Comparison of ENCODE assay signal across 12 mouse cellular contexts in the genomic region with DNA sequence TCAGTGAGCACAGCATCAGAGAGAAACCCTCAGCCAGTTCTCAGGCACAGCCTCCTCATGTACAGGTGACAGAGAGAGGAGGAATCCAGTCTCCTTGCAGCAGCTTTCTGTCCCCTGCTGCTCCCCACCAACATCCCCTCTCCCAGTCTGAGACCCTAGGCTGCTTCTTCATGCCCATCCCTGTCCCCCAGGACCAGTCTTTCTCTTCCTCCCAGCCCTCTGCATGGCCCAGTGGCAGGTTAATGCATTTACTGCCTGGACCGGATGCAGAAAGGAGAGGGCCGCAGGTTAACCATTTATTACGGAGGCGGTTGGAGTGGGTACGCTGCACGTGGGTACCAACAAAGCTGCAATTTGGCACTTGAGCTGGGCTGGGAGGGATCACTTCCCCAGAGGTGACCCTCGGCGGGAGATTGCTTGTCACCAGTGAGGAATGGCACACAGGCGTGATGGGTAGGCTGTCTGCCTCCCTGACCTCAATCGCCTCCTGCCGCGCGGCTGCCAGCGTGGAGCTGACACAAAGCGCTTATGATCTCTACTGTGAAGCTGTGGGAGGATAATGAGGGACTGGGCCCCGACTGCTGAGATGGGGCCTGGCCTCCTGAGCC. TPM values are rescaled to one million over a fixed set of nuclear protein-coding genes. Genes with fewer than 3 reads are reported as not detected.
DNase-seq lines count a peak whose midpoint lies in the region; ATAC-seq and TF ChIP-seq lines count a peak whose summit lies in the region.
"Had no signal": no experiment of that assay in that cellular context is flagged by ENCODE, and none has a peak within 500 bp of the region (broad histone marks: within the 10 kb centered on the region; RNA-seq: fewer than 3 reads in every experiment).

No protein-coding gene starts in this region.

- no peak overlapping the region for H3K4me3 ChIP-seq in midbrain, embryonic 16.5 days (ENCODE audit: low read depth, low read length)
- H3K4me3 ChIP-seq: myocyte had no signal

- peak; percentile 57; the same call in 1 of the 2 replicates for ATAC-seq in midbrain, embryonic 16.5 days

- H3K9me3 ChIP-seq in midbrain, embryonic 16.5 days (replicated peaks; ENCODE audit: control insufficient read depth, low read length, poor library complexity, severe bottlenecking) = no peaks in the 10 kb centered on the region

- peak overlapping the region; percentile 52 for H3K9ac ChIP-seq in midbrain, embryonic 16.5 days (ENCODE audit: low read depth, low read length)
- H3K9ac ChIP-seq: lung, embryonic 14.5 days had no signal

- DNase-seq in Muller cell, postnatal 12 days (ENCODE audit: inconsistent ontology term) = peak; percentile 83
- DNase-seq in brain, embryonic 14.5 days (ENCODE audit: low read depth) = peak; percentile 77
- DNase-seq in heart, postnatal 4 days = peak; percentile 45
- DNase-seq in right cerebral cortex, postnatal 25 days = no peak
- DNase-seq in left cerebral cortex, adult 8-10 months (ENCODE audit: low spot score in 2 of 2) = no peak
- DNase-seq in yolk sac, embryonic 10.5 days (ENCODE audit: low spot score) = no peak
- DNase-seq: lung, embryonic 14.5 days had no signal

- peaks cover 12% of the 10 kb centered on the region for H3K4me1 ChIP-seq in midbrain, embryonic 16.5 days (ENCODE audit: control insufficient read depth, insufficient read depth, low read length)

- WGBS in midbrain, embryonic 16.5 days = 12% methylated on average over 16 of the region's 16 CpGs

- no peaks in the 10 kb centered on the region for H3K27me3 ChIP-seq in midbrain, embryonic 16.5 days (ENCODE audit: control insufficient read depth, insufficient read depth, low read depth, low read length)

- TF ChIP-seq POLR2A in brain, embryonic 14.5 days (IDR thresholded peaks at IDR 0.05; ENCODE audit: borderline replicate concordance, extremely low read depth, insufficient read depth, insufficient read length, poor library complexity, severe bottlenecking) = no peak

- TF ChIP-seq CTCF in brain, embryonic 14.5 days (IDR thresholded peaks at IDR 0.05; ENCODE audit: borderline replicate concordance, extremely low read depth, insufficient read depth, insufficient read length) = no peak

- no peaks in the 10 kb centered on the region for H3K36me3 ChIP-seq in midbrain, embryonic 16.5 days (ENCODE audit: control insufficient read depth, insufficient read depth, low read length)

- H3K4me2 ChIP-seq in midbrain, embryonic 16.5 days (ENCODE audit: low read length) = no peak overlapping the region
- H3K4me2 ChIP-seq: lung, embryonic 14.5 days had no signal

- H3K27ac ChIP-seq in midbrain, embryonic 16.5 days (ENCODE audit: low read length) = peak overlapping the region; percentile 76

RNA-seq across cellular contexts. Expression of a gene that starts 3.1 kb away (rescaled TPM):
- polyA plus RNA-seq in brain, embryonic 14.5 days (2012; rRNA removed) = not detected in 2 replicates
- total RNA-seq in heart, postnatal 4 days (2021) = not detected
- not detected in 2 replicates for polyA plus RNA-seq in midbrain, embryonic 16.5 days (2015; fragmentation: Nextera tagmentation; extraction: Ambion mirVana)
- not detected for total RNA-seq in left cerebral cortex, adult 8-10 months (2022)
- total RNA-seq: left cerebral cortex, postnatal 14 days had no signal
- polyA plus RNA-seq: intestine, embryonic 14.5 days; lung, embryonic 14.5 days; myocyte; spleen, adult 2 months had no signal

Comparison
In these comparisons a context has a peak if more than half of its experiments do, and no peak if none do; other contexts are left out.
1. DNase-seq: peak in Muller cell, postnatal 12 days (single experiment), brain, embryonic 14.5 days (single experiment) and heart, postnatal 4 days (single experiment); none in right cerebral cortex, postnatal 25 days (single experiment), left cerebral cortex, adult 8-10 months (0 of 2) and yolk sac, embryonic 10.5 days (single experiment).